8 mouse cellular contexts compared by ENCODE assay signal in the genomic region with DNA sequence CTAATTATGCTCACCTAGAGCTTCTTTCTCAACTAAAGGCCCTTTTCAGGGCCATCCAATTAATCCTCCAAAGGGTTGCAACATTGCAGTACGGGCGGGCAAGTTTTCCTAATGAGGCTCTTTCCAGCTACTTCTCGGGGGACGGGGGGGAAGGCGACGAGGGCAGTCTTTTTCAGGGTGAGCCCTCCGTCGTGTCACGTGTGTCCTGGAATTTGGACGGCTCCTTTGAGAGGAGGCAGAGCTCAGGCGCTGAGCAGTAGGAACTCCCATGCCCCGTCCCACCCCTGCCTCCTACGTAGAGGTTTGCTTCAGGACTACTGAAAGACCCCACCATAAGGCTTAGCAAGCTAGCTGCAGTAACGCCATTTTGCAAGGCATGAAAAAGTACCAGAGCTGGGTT. TPM values are rescaled to one million over a fixed set of nuclear protein-coding genes. Genes with fewer than 3 reads are reported as not detected.
DNase-seq lines count a peak whose midpoint lies in the region; ATAC-seq and TF ChIP-seq lines count a peak whose summit lies in the region.
"Not testable (repeated sequence)": the region's sequence is repeated elsewhere in the genome, so short reads cannot be mapped to it uniquely, and the experiment has no call there.
"Had no signal": no experiment of that assay in that cellular context is flagged by ENCODE, and none has a peak within 500 bp of the region (broad histone marks: within the 10 kb centered on the region; RNA-seq: fewer than 3 reads in every experiment).

No protein-coding gene starts in this region.

- ATAC-seq in forebrain, embryonic 11.5 days (replicated peaks; ENCODE audit: low FRiP score): peak; percentile 69
- ATAC-seq in heart, embryonic 14.5 days (ENCODE audit: insufficient number of reproducible peaks, insufficient read depth, low FRiP score, low read depth): peak; percentile 48; the same call in 1 of the 2 replicates
- peak; percentile 64 for ATAC-seq in intestine, embryonic 15.5 days
- peak; percentile 70 for ATAC-seq in liver, embryonic 11.5 days (replicated peaks; ENCODE audit: low FRiP score)
- peak; percentile 70 for ATAC-seq in megakaryocyte-erythroid progenitor cell, adult 5-6 weeks (replicated peaks; ENCODE audit: low FRiP score, low TSS enrichment, poor library complexity, severe bottlenecking)
- not testable (repeated sequence) for ATAC-seq in neural tube, embryonic 15.5 days (ENCODE audit: low FRiP score)

- 0% methylated on average over 12 of the region's 14 CpGs for WGBS in forebrain, embryonic 11.5 days
- WGBS in heart, embryonic 14.5 days: under 1% methylated on average over 13 of the region's 14 CpGs
- under 1% methylated on average over 14 of the region's 14 CpGs for WGBS in intestine, embryonic 15.5 days
- under 1% methylated on average over 12 of the region's 14 CpGs for WGBS in liver, embryonic 11.5 days
- WGBS in neural tube, embryonic 15.5 days: 1% methylated on average over 14 of the region's 14 CpGs

- H3K4me3 ChIP-seq in bone marrow macrophage, adult 2 months (ENCODE audit: insufficient read depth, low read length): peak overlapping the region; percentile 17
- H3K4me3 ChIP-seq in forebrain, embryonic 11.5 days (ENCODE audit: low read depth, low read length); liver, embryonic 11.5 days (ENCODE audit: low read depth, low read length): not testable (repeated sequence)
- peak overlapping the region in 1 of 2 experiments; percentile 23; a peak in 2 of 4 replicates for H3K4me3 ChIP-seq in heart, embryonic 14.5 days (ENCODE audit: control insufficient read depth in 1 of 2, insufficient read depth in 1 of 2, low read depth in 1 of 2, low read length in 2 of 2)
- H3K4me3 ChIP-seq in intestine, embryonic 15.5 days (replicated peaks): 0 out of 2 replicates have a peak overlapping the region, but pooled peaks have one; percentile 9
- peak overlapping the region; percentile 18; the same call in 1 of the 2 replicates for H3K4me3 ChIP-seq in neural tube, embryonic 15.5 days (replicated peaks)

- not testable (repeated sequence) for H3K9me3 ChIP-seq in forebrain, embryonic 11.5 days (ENCODE audit: control insufficient read depth, low read length); heart, embryonic 14.5 days (ENCODE audit: control insufficient read depth, low read length); intestine, embryonic 15.5 days; liver, embryonic 11.5 days (ENCODE audit: control insufficient read depth, low read length); neural tube, embryonic 15.5 days (replicated peaks)

- DNase-seq in forebrain, embryonic 11.5 days (ENCODE audit: low spot score); liver, embryonic 11.5 days (ENCODE audit: low spot score): not testable (repeated sequence)

- H3K4me1 ChIP-seq in bone marrow macrophage, adult 2 months (ENCODE audit: control insufficient read depth, insufficient read depth, low read length); forebrain, embryonic 11.5 days (replicated peaks; ENCODE audit: control insufficient read depth, insufficient read depth, low read length); heart, embryonic 14.5 days (ENCODE audit: control insufficient read depth in 2 of 2, insufficient read depth in 2 of 2, low read length in 2 of 2); intestine, embryonic 15.5 days (replicated peaks); liver, embryonic 11.5 days (replicated peaks; ENCODE audit: control insufficient read depth, insufficient read depth, low read length); neural tube, embryonic 15.5 days: not testable (repeated sequence)

- not testable (repeated sequence) for H3K27me3 ChIP-seq in forebrain, embryonic 11.5 days (ENCODE audit: control insufficient read depth, insufficient read depth, low read length); heart, embryonic 14.5 days (ENCODE audit: control insufficient read depth, insufficient read depth, low read length); intestine, embryonic 15.5 days (replicated peaks); liver, embryonic 11.5 days (replicated peaks; ENCODE audit: control insufficient read depth, insufficient read depth, low read length); neural tube, embryonic 15.5 days (replicated peaks)

- peak overlapping the region; percentile 53 for H3K27ac ChIP-seq in bone marrow macrophage, adult 2 months (ENCODE audit: insufficient read depth, low read depth, low read length)
- H3K27ac ChIP-seq in forebrain, embryonic 11.5 days (ENCODE audit: low read depth, low read length); heart, embryonic 14.5 days (replicated peaks in 1 of 2; ENCODE audit: control insufficient read depth in 1 of 2, insufficient read depth in 1 of 2, low read depth in 2 of 2, low read length in 2 of 2); neural tube, embryonic 15.5 days (replicated peaks): not testable (repeated sequence)
- 0 out of 2 replicates have a peak overlapping the region, but pooled peaks have one; percentile 22 for H3K27ac ChIP-seq in intestine, embryonic 15.5 days
- H3K27ac ChIP-seq in liver, embryonic 11.5 days (ENCODE audit: low read depth, low read length): peak overlapping the region; percentile 74

- 0 out of 2 replicates have a peak overlapping the region, but pooled peaks have one; percentile 15 for H3K4me2 ChIP-seq in forebrain, embryonic 11.5 days (ENCODE audit: low read depth, low read length, severe bottlenecking)
- H3K4me2 ChIP-seq in heart, embryonic 14.5 days (ENCODE audit: low read length): peak overlapping the region; percentile 47; the same call in 1 of the 2 replicates
- H3K4me2 ChIP-seq in intestine, embryonic 15.5 days (replicated peaks): peak overlapping the region; percentile 36
- H3K4me2 ChIP-seq in liver, embryonic 11.5 days: peak overlapping the region; percentile 38; the same call in 1 of the 2 replicates
- peak overlapping the region; percentile 47 for H3K4me2 ChIP-seq in neural tube, embryonic 15.5 days

- not testable (repeated sequence) for H3K9ac ChIP-seq in forebrain, embryonic 11.5 days (ENCODE audit: low read length); heart, embryonic 14.5 days (ENCODE audit: low read length); intestine, embryonic 15.5 days; liver, embryonic 11.5 days (ENCODE audit: low read depth, low read length); neural tube, embryonic 15.5 days (replicated peaks)

- not testable (repeated sequence) for H3K36me3 ChIP-seq in forebrain, embryonic 11.5 days (ENCODE audit: control insufficient read depth, insufficient read depth, low read length); heart, embryonic 14.5 days (ENCODE audit: control insufficient read depth, insufficient read depth, low read length); intestine, embryonic 15.5 days; liver, embryonic 11.5 days (ENCODE audit: control insufficient read depth, insufficient read depth, low read length); neural tube, embryonic 15.5 days

- not testable (repeated sequence) for TF ChIP-seq POLR2A in bone marrow macrophage, adult 2 months (IDR thresholded peaks at IDR 0.05; ENCODE audit: borderline replicate concordance, low read depth, low read length)

- not testable (repeated sequence) for TF ChIP-seq CTCF in bone marrow macrophage, adult 2 months (IDR thresholded peaks at IDR 0.05; ENCODE audit: low read depth, low read length)

RNA-seq across cellular contexts. Expression of gene Hist1h4m, which starts 0.5 kb away (rescaled TPM):
- polyA plus RNA-seq in bone marrow macrophage, adult 2 months (2012; ENCODE audit: insufficient read depth, insufficient read length, missing spikeins): 5.2 and 6.8 TPM in 2 replicates
- not detected in 2 replicates for polyA plus RNA-seq in forebrain, embryonic 11.5 days (2014; fragmentation: Nextera tagmentation; extraction: Ambion mirVana)
- polyA plus RNA-seq in heart, embryonic 14.5 days (2014; fragmentation: Nextera tagmentation; extraction: Ambion mirVana): not detected in 2 replicates
- not detected in 2 replicates for polyA plus RNA-seq in intestine, embryonic 15.5 days (2015; fragmentation: Nextera tagmentation; extraction: Ambion mirVana)
- not detected in 2 replicates for polyA plus RNA-seq in liver, embryonic 11.5 days (2014; fragmentation: Nextera tagmentation; extraction: Ambion mirVana)
- total RNA-seq in megakaryocyte-erythroid progenitor cell, adult 5-6 weeks (2014; fragmentation: Nextera tagmentation): 256 and 298 TPM in 2 replicates
- 1,434 and 2,567 TPM in 2 replicates for total RNA-seq in megakaryocyte-erythroid progenitor cell, adult 5-6 weeks (2017)
- not detected in 2 replicates for polyA plus RNA-seq in neural tube, embryonic 15.5 days (2015; fragmentation: Nextera tagmentation; extraction: Ambion mirVana)
- polyA plus RNA-seq: brain, embryonic 14.5 days had no signal

RNA-seq across cellular contexts. Expression of gene Hist1h2ao, which starts 1.8 kb away (rescaled TPM):
- not detected in 2 replicates for polyA plus RNA-seq in bone marrow macrophage, adult 2 months (2012; ENCODE audit: insufficient read depth, insufficient read length, missing spikeins)
- polyA plus RNA-seq in forebrain, embryonic 11.5 days (2014; fragmentation: Nextera tagmentation; extraction: Ambion mirVana): not detected in 2 replicates
- not detected in 2 replicates for polyA plus RNA-seq in heart, embryonic 14.5 days (2014; fragmentation: Nextera tagmentation; extraction: Ambion mirVana)
- 1.7 TPM in 1 of 2 replicates, not detected in the other for polyA plus RNA-seq in intestine, embryonic 15.5 days (2015; fragmentation: Nextera tagmentation; extraction: Ambion mirVana)
- 2.2 TPM in 1 of 2 replicates, not detected in the other for polyA plus RNA-seq in liver, embryonic 11.5 days (2014; fragmentation: Nextera tagmentation; extraction: Ambion mirVana)
- not detected in 2 replicates for total RNA-seq in megakaryocyte-erythroid progenitor cell, adult 5-6 weeks (2014; fragmentation: Nextera tagmentation)
- not detected in 2 replicates for total RNA-seq in megakaryocyte-erythroid progenitor cell, adult 5-6 weeks (2017)
- polyA plus RNA-seq in neural tube, embryonic 15.5 days (2015; fragmentation: Nextera tagmentation; extraction: Ambion mirVana): 1.5 TPM in 1 of 2 replicates, not detected in the other
- polyA plus RNA-seq: brain, embryonic 14.5 days had no signal

RNA-seq across cellular contexts. Expression of gene Hist1h2bq, which starts 2.1 kb away (rescaled TPM):
- polyA plus RNA-seq in bone marrow macrophage, adult 2 months (2012; ENCODE audit: insufficient read depth, insufficient read length, missing spikeins): 3.2 and 6.5 TPM in 2 replicates
- polyA plus RNA-seq in forebrain, embryonic 11.5 days (2014; fragmentation: Nextera tagmentation; extraction: Ambion mirVana): 23.8 and 25.3 TPM in 2 replicates
- 9.4 and 9.6 TPM in 2 replicates for polyA plus RNA-seq in heart, embryonic 14.5 days (2014; fragmentation: Nextera tagmentation; extraction: Ambion mirVana)
- polyA plus RNA-seq in intestine, embryonic 15.5 days (2015; fragmentation: Nextera tagmentation; extraction: Ambion mirVana): 14.5 and 16.7 TPM in 2 replicates
- 12.7 and 19.5 TPM in 2 replicates for polyA plus RNA-seq in liver, embryonic 11.5 days (2014; fragmentation: Nextera tagmentation; extraction: Ambion mirVana)
- 395 and 796 TPM in 2 replicates for total RNA-seq in megakaryocyte-erythroid progenitor cell, adult 5-6 weeks (2014; fragmentation: Nextera tagmentation)
- 0.72 and 1.2 TPM in 2 replicates for total RNA-seq in megakaryocyte-erythroid progenitor cell, adult 5-6 weeks (2017)
- polyA plus RNA-seq in neural tube, embryonic 15.5 days (2015; fragmentation: Nextera tagmentation; extraction: Ambion mirVana): 3.9 and 10.2 TPM in 2 replicates

RNA-seq across cellular contexts. Expression of gene Hist1h4n, which starts 19.9 kb away (rescaled TPM):
- not detected in 2 replicates for polyA plus RNA-seq in bone marrow macrophage, adult 2 months (2012; ENCODE audit: insufficient read depth, insufficient read length, missing spikeins)
- 14.3 and 14.6 TPM in 2 replicates for polyA plus RNA-seq in forebrain, embryonic 11.5 days (2014; fragmentation: Nextera tagmentation; extraction: Ambion mirVana)
- polyA plus RNA-seq in heart, embryonic 14.5 days (2014; fragmentation: Nextera tagmentation; extraction: Ambion mirVana): 5.9 and 10.4 TPM in 2 replicates
- polyA plus RNA-seq in intestine, embryonic 15.5 days (2015; fragmentation: Nextera tagmentation; extraction: Ambion mirVana): 12.0 and 15.9 TPM in 2 replicates
- polyA plus RNA-seq in liver, embryonic 11.5 days (2014; fragmentation: Nextera tagmentation; extraction: Ambion mirVana): 14.6 and 15.4 TPM in 2 replicates
- 49.1 and 171 TPM in 2 replicates for total RNA-seq in megakaryocyte-erythroid progenitor cell, adult 5-6 weeks (2014; fragmentation: Nextera tagmentation)
- 1,378 and 1,797 TPM in 2 replicates for total RNA-seq in megakaryocyte-erythroid progenitor cell, adult 5-6 weeks (2017)
- polyA plus RNA-seq in neural tube, embryonic 15.5 days (2015; fragmentation: Nextera tagmentation; extraction: Ambion mirVana): 3.9 and 6.9 TPM in 2 replicates

RNA-seq across cellular contexts. Expression of gene Hist1h2ap, which starts 21.2 kb away (rescaled TPM):
- polyA plus RNA-seq in bone marrow macrophage, adult 2 months (2012; ENCODE audit: insufficient read depth, insufficient read length, missing spikeins): 14.7 and 15.1 TPM in 2 replicates
- 5,982 and 6,086 TPM in 2 replicates for polyA plus RNA-seq in forebrain, embryonic 11.5 days (2014; fragmentation: Nextera tagmentation; extraction: Ambion mirVana)
- polyA plus RNA-seq in heart, embryonic 14.5 days (2014; fragmentation: Nextera tagmentation; extraction: Ambion mirVana): 1,528 and 1,577 TPM in 2 replicates
- 2,704 and 3,243 TPM in 2 replicates for polyA plus RNA-seq in intestine, embryonic 15.5 days (2015; fragmentation: Nextera tagmentation; extraction: Ambion mirVana)
- 4,759 and 5,033 TPM in 2 replicates for polyA plus RNA-seq in liver, embryonic 11.5 days (2014; fragmentation: Nextera tagmentation; extraction: Ambion mirVana)
- 177 TPM in 2 replicates for total RNA-seq in megakaryocyte-erythroid progenitor cell, adult 5-6 weeks (2014; fragmentation: Nextera tagmentation)
- 4,662 and 4,902 TPM in 2 replicates for total RNA-seq in megakaryocyte-erythroid progenitor cell, adult 5-6 weeks (2017)
- 380 and 932 TPM in 2 replicates for polyA plus RNA-seq in neural tube, embryonic 15.5 days (2015; fragmentation: Nextera tagmentation; extraction: Ambion mirVana)
